Mouse (Mus musculus) limb, embryonic 13.5 days (tissue): ENCODE measurements around the gene Cenpl. TPM values are rescaled to one million over a fixed set of nuclear protein-coding genes. Genes with fewer than 3 reads are reported as not detected.
"Not testable (repeated sequence)": the region's sequence is repeated elsewhere in the genome, so short reads cannot be mapped to it uniquely, and the experiment has no call there.

ENCODE experiments used
- ATAC-seq: fragments of 200-750 bp; cut with Nextera tagmentation; 2 replicates; pipeline ENCODE4 v1.8.0; 2017; ENCODE audit warnings: low read depth, moderate number of reproducible peaks, moderate TSS enrichment; ENCODE audit not compliant: low FRiP score
- H3K27ac ChIP-seq: fragments of 300-500 bp; sonication (generic); 2 replicates; pipeline ENCODE4 v1.5.1; 2015; ENCODE audit warnings: inconsistent platforms, mild to moderate bottlenecking, moderate library complexity
- H3K27me3 ChIP-seq: fragments of 300-500 bp; sonication (generic); 2 replicates; pipeline ENCODE4 v1.6.1; 2015; ENCODE audit warnings: mild to moderate bottlenecking, inconsistent platforms
- H3K36me3 ChIP-seq: fragments of 300-500 bp; sonication (generic); 2 replicates; pipeline ENCODE4 v1.6.1; 2015; ENCODE audit warnings: inconsistent platforms, mild to moderate bottlenecking, moderate library complexity
- H3K4me1 ChIP-seq: fragments of 300-500 bp; sonication (generic); 2 replicates; pipeline ENCODE4 v1.6.1; 2015; ENCODE audit warnings: inconsistent platforms
- H3K4me2 ChIP-seq: fragments of 300-500 bp; sonication (generic); replicated peaks from 2 replicates; pipeline ENCODE4 v1.6.1; 2015; ENCODE audit warnings: inconsistent platforms, mild to moderate bottlenecking, moderate library complexity
- H3K4me3 ChIP-seq: fragments of 300-500 bp; sonication (generic); 2 replicates; pipeline ENCODE4 v1.5.1; 2015; ENCODE audit warnings: moderate library complexity, mild to moderate bottlenecking, inconsistent platforms
- H3K9ac ChIP-seq: fragments of 300-500 bp; sonication (generic); 2 replicates; pipeline ENCODE4 v1.6.1; 2015; ENCODE audit warnings: mild to moderate bottlenecking, inconsistent platforms
- H3K9me3 ChIP-seq: fragments of 300-500 bp; sonication (generic); 2 replicates; pipeline ENCODE4 v1.6.1; 2016; ENCODE audit warnings: inconsistent platforms
- WGBS: fragments of 180-500 bp; shearing (Covaris S2); methylation state at CpG from one replicate; pipeline ENCODE4 v1.1.7; 2015; 5-methylcytosine and 5-hydroxymethylcytosine counted together
- polyA plus RNA-seq: library from polyadenylated mRNA; unstranded; fragments of >200 nt; fragmentation: Nextera tagmentation; extraction: Ambion mirVana; gene quantifications from 2 replicates; pipeline ENCODE4 v1.2.1, GENCODE M21; 2015

The Cenpl gene
- polyA plus RNA-seq: 33.9 and 35.0 TPM in 2 replicates

DNA sequence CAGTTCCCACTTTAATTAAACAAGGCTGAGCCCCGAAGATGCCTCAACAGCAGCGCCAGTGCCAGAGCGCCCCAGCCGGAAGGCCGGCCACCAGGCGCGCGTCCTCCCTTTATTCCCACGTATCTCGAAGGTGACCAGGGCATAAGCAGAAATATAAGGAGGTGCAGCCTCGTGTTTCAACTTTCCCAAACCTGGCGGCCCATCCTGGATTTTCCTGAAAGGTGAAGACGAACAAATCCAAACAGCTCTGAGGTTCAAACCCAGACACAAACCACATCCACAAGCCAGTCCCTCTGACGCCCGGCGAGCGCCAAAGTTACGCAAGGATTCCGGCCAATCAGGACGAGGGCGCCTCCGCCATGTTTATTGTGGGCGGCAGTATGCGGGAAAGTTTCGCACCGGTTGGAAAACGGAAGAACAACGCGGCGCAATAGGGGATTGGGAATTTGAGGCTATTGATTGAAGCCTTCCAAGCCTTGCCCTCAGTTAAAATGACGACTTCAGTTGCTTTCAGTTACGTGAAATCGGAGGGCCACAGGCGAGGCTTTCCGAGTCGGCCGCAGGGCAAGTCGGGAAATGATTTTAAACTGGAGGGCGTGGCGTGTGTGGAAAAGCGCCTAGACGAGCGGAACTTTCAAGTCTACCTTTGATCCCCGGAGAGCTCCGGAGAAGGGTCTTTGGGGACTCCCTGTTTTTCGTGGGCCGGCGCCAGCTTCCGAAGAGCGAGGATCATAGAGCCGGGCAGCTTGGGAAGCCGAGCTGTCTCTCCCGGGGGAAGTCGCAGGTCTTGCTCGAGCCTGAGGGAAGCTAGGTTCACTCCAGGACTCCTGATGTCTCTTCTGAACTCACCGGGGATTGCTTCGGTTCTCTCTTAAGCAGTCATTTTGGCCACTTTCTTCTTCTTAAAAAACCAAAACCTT is at the start of gene Cenpl, which contains the start of gene Dars2:
TSS of gene Cenpl (plus strand) at position 362 of the 920 bp plus-strand sequence.
TSS of gene Dars2 (minus strand) at position 307 of the 920 bp plus-strand sequence.
- H3K9me3 ChIP-seq: no peaks in the 10 kb centered on the region
- H3K4me1 ChIP-seq: peaks cover 34% of the 10 kb centered on the region
- peak; percentile 98 for ATAC-seq
- under 1% methylated on average over 57 of the region's 57 CpGs for WGBS
- no peaks in the 10 kb centered on the region for H3K27me3 ChIP-seq
- H3K36me3 ChIP-seq: peaks cover 2% of the 10 kb centered on the region
- peak within 1 kb of the TSS; percentile 84 for H3K9ac ChIP-seq
- H3K4me2 ChIP-seq: peak within 1 kb of the TSS; percentile 84
- H3K27ac ChIP-seq: peak within 1 kb of the TSS; percentile 44; the same call in 1 of the 2 replicates
- peak within 1 kb of the TSS; percentile 78 for H3K4me3 ChIP-seq

DNA sequence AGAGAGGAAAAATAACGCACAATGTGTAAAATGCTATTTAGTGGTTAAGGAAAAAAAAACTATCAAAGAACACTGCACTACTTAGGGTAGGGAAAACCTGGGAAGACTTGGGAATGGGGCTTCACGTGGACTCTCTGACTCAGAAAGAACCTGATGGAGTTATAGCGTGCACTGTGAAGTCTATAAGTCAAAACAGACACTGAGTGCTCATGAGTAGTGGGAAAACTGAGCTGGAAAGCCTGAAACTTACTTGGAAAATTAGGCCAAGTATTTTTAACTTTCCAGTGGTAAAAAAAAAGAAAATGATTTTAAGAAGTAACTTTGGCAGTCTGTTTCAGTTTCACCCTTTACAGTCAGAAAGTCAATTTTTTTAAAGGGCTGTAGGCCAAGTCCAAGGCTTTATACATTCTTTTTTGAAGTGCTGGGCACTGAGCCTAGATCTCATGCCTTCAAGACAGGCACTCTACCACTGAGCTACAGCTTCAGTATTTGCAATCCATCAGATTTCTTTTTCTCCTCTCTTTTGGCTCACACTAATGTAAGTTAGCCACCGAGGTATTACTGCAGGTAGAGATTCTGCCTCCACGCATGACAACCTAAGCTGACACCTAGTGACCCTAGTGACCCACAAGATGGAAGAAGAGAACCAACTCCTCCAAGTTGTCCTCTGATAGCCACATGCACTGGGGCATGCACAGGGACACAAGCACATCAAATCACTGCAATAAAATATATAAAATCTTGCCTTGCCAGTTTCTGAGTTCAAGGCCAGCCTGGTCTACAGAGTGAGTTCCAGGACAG is 44.9 kb upstream of the Cenpl start:
- Histone ChIP-seq H3K9ac (no peak overlapping the region), H3K4me2 (no peak overlapping the region), H3K27me3 (no peaks in the 10 kb centered on the region), H3K36me3 (peaks cover 41% of the 10 kb centered on the region), H3K9me3 (no peaks in the 10 kb centered on the region), H3K4me3 (no peak overlapping the region), H3K4me1 (no peaks in the 10 kb centered on the region), H3K27ac (peak overlapping the region; percentile 49; the same call in 1 of the 2 replicates)
- WGBS: 70% methylated on average over 5 of the region's 5 CpGs
- peak; percentile 68; the same call in 1 of the 2 replicates for ATAC-seq

DNA sequence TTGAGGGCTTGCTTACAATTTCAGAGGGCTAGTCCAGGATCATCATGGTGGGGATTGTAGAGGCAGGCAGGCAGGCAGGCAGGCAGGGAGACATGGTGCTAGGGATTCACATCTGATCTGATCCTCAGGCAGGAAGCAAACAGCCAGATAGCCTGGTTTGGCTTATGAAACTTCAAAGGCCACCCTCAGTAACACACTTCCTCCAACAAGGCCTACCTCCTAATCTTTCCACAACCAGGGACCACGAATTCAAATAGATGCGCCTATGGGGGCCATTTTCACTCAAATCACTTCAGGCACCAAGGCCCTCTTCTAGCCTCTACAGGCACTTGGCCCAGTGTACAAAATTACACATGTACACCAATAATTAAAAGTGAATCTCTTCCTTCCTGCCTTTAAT is 43.3 kb upstream of the Cenpl start:
- no peaks in the 10 kb centered on the region for H3K27me3 ChIP-seq
- peaks cover 48% of the 10 kb centered on the region for H3K36me3 ChIP-seq
- no peak overlapping the region for H3K27ac ChIP-seq
- H3K4me1 ChIP-seq: no peaks in the 10 kb centered on the region
- H3K9me3 ChIP-seq: no peaks in the 10 kb centered on the region
- H3K4me3 ChIP-seq: no peak overlapping the region
- H3K9ac ChIP-seq: no peak overlapping the region
- no peak overlapping the region for H3K4me2 ChIP-seq
- ATAC-seq: no peak
- 70% methylated on average over 2 of the region's 2 CpGs for WGBS

DNA sequence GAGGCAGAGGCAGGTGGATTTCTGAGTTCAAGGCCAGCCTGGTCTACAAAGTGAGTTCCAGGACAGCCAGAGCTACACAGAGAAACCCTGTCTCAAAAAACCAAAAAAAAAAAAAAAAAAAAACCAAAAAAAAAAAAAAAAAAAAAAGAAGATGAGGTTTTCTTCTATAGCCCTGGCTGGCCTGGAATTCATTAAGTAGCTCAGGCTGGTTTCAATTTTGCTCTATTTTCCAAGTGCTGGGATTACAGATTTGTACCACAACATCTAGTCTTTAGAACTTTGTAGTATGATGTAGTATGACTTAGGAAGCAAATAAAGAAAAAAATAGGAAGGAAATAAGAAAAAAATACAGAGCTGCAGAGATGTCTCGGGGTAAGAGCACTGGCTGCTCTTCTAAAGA is 42.1 kb upstream of the Cenpl start:
- not testable (repeated sequence) for H3K4me3 ChIP-seq, H3K27ac ChIP-seq, H3K4me1 ChIP-seq, H3K4me2 ChIP-seq, H3K27me3 ChIP-seq, H3K9ac ChIP-seq, H3K9me3 ChIP-seq, ATAC-seq
- H3K36me3 ChIP-seq: peaks cover 52% of the 10 kb centered on the region
- 62% methylated on average over 1 of the region's 1 CpGs for WGBS

DNA sequence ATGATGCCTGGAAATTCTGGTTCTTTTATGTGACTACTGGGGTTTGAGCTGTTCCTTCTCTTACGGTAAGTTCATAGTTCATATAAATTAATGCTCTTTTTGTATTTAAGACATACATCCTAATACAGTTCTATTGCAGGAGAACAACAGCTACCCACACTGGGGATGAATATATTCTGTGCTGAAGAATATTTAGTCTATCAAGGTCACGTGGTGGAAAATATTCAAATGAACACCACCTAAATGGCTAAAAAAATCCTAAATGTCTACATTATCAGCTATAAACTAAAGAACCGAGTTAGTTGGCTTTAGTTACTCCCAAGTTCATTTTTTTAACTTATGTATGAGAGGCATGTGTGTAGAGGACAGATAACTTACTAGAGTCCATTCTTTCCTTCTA is 40.5 kb upstream of the Cenpl start:
- H3K9me3 ChIP-seq: no peaks in the 10 kb centered on the region
- WGBS: 88% methylated on average over 3 of the region's 3 CpGs
- H3K27me3 ChIP-seq: no peaks in the 10 kb centered on the region
- H3K9ac ChIP-seq: no peak overlapping the region
- peaks cover 44% of the 10 kb centered on the region for H3K36me3 ChIP-seq
- no peak overlapping the region for H3K4me3 ChIP-seq
- no peak overlapping the region for H3K27ac ChIP-seq
- peaks cover 9% of the 10 kb centered on the region for H3K4me1 ChIP-seq
- ATAC-seq: no peak
- no peak overlapping the region for H3K4me2 ChIP-seq

DNA sequence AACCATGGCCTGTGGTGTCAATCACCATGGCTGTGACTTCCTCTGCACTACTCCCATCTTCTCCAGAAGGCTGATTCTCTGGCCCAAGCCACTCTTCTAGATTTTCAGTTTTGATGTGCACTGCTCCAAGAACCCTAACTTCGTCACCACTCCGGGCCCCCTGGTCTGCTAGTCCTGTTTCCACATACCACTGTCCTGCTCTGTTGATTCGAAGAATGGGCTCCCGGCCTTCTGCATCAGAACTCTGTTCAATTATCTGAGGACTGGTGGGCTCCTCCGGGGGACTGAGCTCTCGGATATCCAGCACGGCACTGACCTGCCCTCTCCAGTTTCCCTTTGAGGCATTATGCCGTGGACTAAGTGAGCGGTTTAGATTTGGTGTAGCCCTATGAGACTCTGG is 38.6 kb upstream of the Cenpl start:
- Histone ChIP-seq H3K27me3 (no peaks in the 10 kb centered on the region), H3K36me3 (peaks cover 49% of the 10 kb centered on the region), H3K4me3 (no peak overlapping the region), H3K9ac (no peak overlapping the region), H3K4me2 (no peak overlapping the region), H3K9me3 (no peaks in the 10 kb centered on the region), H3K27ac (no peak overlapping the region), H3K4me1 (peaks cover 9% of the 10 kb centered on the region)
- ATAC-seq: no peak
- 93% methylated on average over 9 of the region's 9 CpGs for WGBS

DNA sequence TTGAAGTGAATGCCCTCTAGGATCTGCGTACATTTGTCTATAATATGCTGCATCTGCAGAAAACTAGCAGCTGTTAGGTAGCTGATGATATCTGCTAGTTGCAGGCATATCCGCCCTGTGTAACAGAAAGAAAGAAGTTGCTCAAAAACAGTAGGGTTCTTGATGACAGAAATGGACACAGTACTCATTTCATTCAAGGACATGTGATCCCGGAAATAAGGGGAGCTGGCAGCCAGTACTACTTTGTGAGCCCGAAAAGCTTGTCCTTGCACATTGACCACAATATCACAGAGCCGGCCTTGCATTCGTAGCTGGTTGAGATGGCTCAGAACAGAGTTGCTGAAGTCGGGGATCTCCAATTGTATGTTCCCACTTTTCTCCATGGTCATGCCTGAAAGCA is 38.2 kb upstream of the Cenpl start:
- no peak for ATAC-seq
- WGBS: 94% methylated on average over 7 of the region's 7 CpGs
- peaks cover 47% of the 10 kb centered on the region for H3K36me3 ChIP-seq

DNA sequence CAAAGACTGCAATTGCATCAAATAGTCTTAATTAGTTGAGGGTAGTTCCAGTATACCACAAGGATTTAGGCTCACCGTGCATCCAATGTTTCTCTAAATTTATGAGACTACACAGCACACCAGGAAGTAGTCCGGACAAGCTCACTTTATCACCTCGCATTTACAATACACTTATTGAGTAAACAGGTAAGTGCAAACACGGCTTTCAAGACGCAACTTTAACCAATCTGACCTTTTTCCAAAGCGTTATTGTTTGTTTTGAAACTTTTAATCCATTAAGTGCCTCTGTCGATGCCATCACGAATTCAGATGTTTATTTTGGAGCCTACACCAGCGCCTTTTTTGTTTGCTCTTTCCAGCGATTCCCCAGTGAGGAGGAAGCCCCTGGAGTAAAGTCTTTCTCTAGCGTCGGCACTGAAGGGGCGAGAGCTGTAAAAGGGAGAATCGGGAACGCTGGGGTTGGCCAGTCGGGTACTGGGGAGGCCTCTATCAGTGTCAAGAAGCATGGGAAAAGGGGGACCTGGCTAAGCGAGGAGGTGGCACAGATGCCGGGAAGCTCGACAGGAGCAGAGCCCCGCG is 36.6 kb upstream of the Cenpl start:
- WGBS: under 1% methylated on average over 21 of the region's 21 CpGs
- peak overlapping the region; percentile 90 for H3K27ac ChIP-seq
- peak overlapping the region; percentile 73 for H3K4me2 ChIP-seq
- ATAC-seq: no peak
- H3K27me3 ChIP-seq: no peaks in the 10 kb centered on the region
- H3K4me3 ChIP-seq: peak overlapping the region; percentile 81
- no peaks in the 10 kb centered on the region for H3K9me3 ChIP-seq
- peaks cover 59% of the 10 kb centered on the region for H3K36me3 ChIP-seq
- H3K4me1 ChIP-seq: peaks cover 18% of the 10 kb centered on the region
- H3K9ac ChIP-seq: peak overlapping the region; percentile 85

More for the DNA sequence above, 38.2 kb upstream of the Cenpl start:
- Histone ChIP-seq H3K9ac (no peak overlapping the region; the same call in 1 of the 2 replicates), H3K27ac (no peak overlapping the region), H3K9me3 (no peaks in the 10 kb centered on the region), H3K27me3 (no peaks in the 10 kb centered on the region), H3K4me1 (peaks cover 10% of the 10 kb centered on the region), H3K4me3 (no peak overlapping the region), H3K4me2 (no peak overlapping the region)

DNA sequence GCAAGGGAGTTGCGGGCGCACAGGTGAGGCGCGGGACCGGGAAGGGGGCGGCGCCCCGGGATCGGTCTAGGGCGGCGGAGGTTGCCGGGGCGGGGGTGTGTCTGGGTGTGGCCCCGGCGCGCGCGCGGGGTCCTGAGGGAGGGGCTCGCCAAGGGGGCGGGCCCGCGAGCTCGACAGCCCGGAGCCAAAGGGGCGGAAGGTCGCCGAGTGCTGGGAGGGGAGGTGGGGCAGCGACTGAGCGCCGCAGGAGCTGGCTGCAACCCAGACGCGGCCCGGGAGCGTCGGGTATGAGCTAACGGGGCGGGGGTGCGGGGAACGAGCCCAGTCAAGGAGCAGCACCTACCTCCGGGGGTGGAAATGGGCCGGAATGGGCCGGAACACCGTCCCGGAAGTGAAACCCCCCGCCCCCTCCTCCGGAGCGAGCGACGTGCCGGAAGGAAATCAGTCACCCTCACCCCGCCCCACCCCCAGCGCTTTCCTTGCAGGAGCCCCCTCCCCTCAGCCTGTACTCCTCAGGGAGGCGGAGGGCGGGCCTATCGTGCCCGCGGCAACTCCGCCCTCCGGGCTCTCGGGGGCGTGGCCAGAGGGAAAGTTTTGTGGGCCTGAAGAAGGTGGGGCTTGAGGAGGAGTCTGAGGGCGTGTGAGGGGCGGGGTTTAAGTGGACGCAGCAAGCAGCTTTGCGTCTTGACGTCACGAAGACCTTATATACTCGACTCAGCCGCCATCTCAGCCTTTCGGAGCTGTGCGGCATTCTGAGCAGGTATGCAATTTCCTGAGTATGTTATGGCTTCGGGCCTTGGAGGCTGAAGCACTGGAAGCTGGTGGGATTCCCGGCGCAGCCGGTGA is 35.9 kb upstream of the Cenpl start, which contains the start of gene Zbtb37:
TSS of gene Zbtb37 (minus strand) at position 415 of the 846 bp plus-strand sequence.
- H3K36me3 ChIP-seq: peaks cover 60% of the 10 kb centered on the region
- peak within 1 kb of the TSS; percentile 89 for H3K4me2 ChIP-seq
- peak within 1 kb of the TSS; percentile 93 for H3K27ac ChIP-seq
- under 1% methylated on average over 69 of the region's 76 CpGs for WGBS
- H3K4me1 ChIP-seq: peaks cover 18% of the 10 kb centered on the region
- H3K27me3 ChIP-seq: no peaks in the 10 kb centered on the region
- peak within 1 kb of the TSS; percentile 81 for H3K4me3 ChIP-seq
- H3K9ac ChIP-seq: peak within 1 kb of the TSS; percentile 98
- no peaks in the 10 kb centered on the region for H3K9me3 ChIP-seq
- ATAC-seq: peak; percentile 93

DNA sequence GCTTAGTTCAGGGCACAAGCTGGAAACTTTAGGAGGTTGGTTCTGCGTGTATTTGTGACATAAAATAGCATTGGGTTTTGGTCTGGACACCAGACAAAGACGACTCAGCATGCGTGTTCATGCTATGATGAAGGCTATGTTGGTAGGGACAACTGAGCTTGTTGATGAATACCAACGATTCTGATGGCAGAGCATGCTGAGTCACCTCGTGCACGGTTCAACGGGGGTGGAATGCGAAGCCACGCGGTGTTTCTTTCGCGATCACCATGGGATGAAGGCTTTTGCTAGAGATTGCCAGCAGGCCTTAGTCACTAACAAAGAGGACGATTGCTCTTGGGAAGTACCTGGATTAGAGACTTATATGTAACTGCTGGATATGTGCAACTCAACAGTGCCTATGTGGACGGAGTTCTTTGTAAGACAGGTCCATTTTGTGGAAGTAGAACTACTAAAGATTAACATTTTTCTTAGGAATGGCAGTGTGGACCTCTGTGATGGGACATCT is 35.2 kb upstream of the Cenpl start:
- Histone ChIP-seq H3K4me2 (peak overlapping the region; percentile 89), H3K9me3 (no peaks in the 10 kb centered on the region), H3K4me3 (peak overlapping the region; percentile 81), H3K9ac (peak overlapping the region; percentile 98), H3K4me1 (peaks cover 18% of the 10 kb centered on the region), H3K27me3 (no peaks in the 10 kb centered on the region), H3K27ac (peak overlapping the region; percentile 93), H3K36me3 (peaks cover 58% of the 10 kb centered on the region)
- WGBS: 0% methylated on average over 14 of the region's 14 CpGs
- ATAC-seq: peak; percentile 18
